Mouse (Mus musculus) brain, embryonic 14.5 days (tissue): ENCODE measurements around the gene Hpse.

Experiments
- CTCF ChIP-seq: fragments of 200-500 bp; IDR thresholded peaks from 2 replicates; pipeline ENCODE4 v1.5.1; 2012; ENCODE audit warnings: inconsistent platforms, mild to moderate bottlenecking, moderate library complexity, borderline replicate concordance; ENCODE audit not compliant: insufficient read depth, insufficient read length; ENCODE audit errors: extremely low read depth
- POLR2A ChIP-seq: fragments of 200-500 bp; IDR thresholded peaks from 2 replicates; pipeline ENCODE4 v1.6.1; 2012; ENCODE audit warnings: mild to moderate bottlenecking, inconsistent platforms, borderline replicate concordance; ENCODE audit not compliant: poor library complexity, insufficient read depth, insufficient read length, severe bottlenecking; ENCODE audit errors: extremely low read depth

- TF ChIP-seq CTCF (no peak), POLR2A (no peak)
Measured at GRCm38 (mm10) chr5:100652327-100652726, 67.2 kb downstream of the Hpse start.
